Mouse (Mus musculus) testis, adult 2 months (tissue): ENCODE measurements at regions not wholly inside any gene's neighbourhood (a gene's known extent, or its start where the extent isn't known, plus 50 kb on each side); places are given as distances from the start of the nearest gene placed in this dataset.

Source experiments
- H3K27ac ChIP-seq: fragments of 200-500 bp; 2 replicates; pipeline ENCODE4 v1.5.1; 2012; ENCODE audit warnings: low read depth, low read length; ENCODE audit not compliant: control insufficient read depth, insufficient read depth
- H3K27me3 ChIP-seq: fragments of 200-500 bp; 2 replicates; pipeline ENCODE4 v1.6.1; 2012; ENCODE audit warnings: mild to moderate bottlenecking, low read length, moderate library complexity; ENCODE audit not compliant: control insufficient read depth, insufficient read depth
- H3K36me3 ChIP-seq: fragments of 200-500 bp; 2 replicates; pipeline ENCODE4 v1.6.1; 2012; ENCODE audit warnings: mild to moderate bottlenecking, low read length; ENCODE audit not compliant: control insufficient read depth, insufficient read depth
- H3K4me1 ChIP-seq: fragments of 200-500 bp; 2 replicates; pipeline ENCODE4 v1.6.1; 2012; ENCODE audit warnings: low read length; ENCODE audit not compliant: control insufficient read depth, insufficient read depth
- H3K4me3 ChIP-seq: fragments of 200-500 bp; 2 replicates; pipeline ENCODE4 v1.5.1; 2012; ENCODE audit warnings: low read depth, mild to moderate bottlenecking, low read length, moderate library complexity, mixed read lengths; ENCODE audit not compliant: control insufficient read depth
- CTCF ChIP-seq: fragments of 200-500 bp; IDR thresholded peaks from 2 replicates; pipeline ENCODE4 v1.5.1; 2012; ENCODE audit warnings: low read depth, mild to moderate bottlenecking, inconsistent platforms, low read length, moderate library complexity; ENCODE audit not compliant: control insufficient read depth, insufficient read depth, insufficient replicate concordance
- POLR2A ChIP-seq: fragments of 200-500 bp; IDR thresholded peaks from 2 replicates; pipeline ENCODE4 v1.6.1; 2012; ENCODE audit warnings: low read depth, mild to moderate bottlenecking, inconsistent platforms, low read length, moderate library complexity; ENCODE audit not compliant: control insufficient read depth

DNA sequence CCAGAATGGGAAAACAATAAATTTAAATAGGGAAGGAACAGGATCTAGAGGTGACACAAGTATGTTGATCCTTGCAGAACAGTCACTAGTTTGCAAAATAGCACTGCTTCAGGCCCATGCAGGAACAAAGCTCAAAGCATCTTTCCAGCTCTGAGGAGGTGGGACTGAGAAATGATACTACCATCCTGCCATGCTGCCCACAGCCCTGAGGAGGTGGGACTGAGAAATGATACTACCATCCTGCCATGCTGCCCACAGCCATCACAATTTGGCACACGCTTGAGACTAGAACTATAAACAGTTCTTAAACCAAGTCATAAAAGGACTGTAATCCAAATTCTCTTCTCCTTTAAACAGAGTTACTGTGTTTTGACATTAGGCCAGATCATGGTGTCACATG lies 174.5 kb upstream of the Lrig1 start:
- TF ChIP-seq CTCF = no peak
- TF ChIP-seq POLR2A = no peak
- Histone ChIP-seq H3K4me1 (no peaks in the 10 kb centered on the region), H3K27ac (no peak overlapping the region), H3K27me3 (no peaks in the 10 kb centered on the region), H3K36me3 (no peaks in the 10 kb centered on the region), H3K4me3 (no peak overlapping the region)

DNA sequence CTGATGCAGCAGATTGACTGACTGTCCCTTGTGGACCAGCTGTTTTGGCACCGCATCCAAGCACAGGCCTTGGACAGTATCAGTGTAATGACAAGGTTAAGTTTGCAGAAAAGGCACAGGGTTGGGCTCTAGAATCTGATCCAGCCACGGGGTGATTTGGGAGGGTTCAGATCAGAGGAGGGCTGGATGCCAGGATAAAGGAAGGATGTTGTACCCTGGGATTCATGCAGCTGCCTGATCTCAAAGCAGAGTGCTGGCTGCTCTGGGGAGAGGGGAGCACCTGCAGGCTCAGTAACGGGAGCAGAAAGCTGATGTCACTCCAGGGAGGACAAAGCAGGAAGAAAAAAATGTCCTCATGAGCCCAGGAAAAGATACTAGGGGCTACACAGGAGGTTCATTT lies 168.0 kb upstream of the Lrig1 start:
- H3K27ac ChIP-seq = no peak overlapping the region
- no peaks in the 10 kb centered on the region for H3K36me3 ChIP-seq
- no peak for TF ChIP-seq CTCF
- no peak for TF ChIP-seq POLR2A
- H3K27me3 ChIP-seq = no peaks in the 10 kb centered on the region
- H3K4me1 ChIP-seq = no peaks in the 10 kb centered on the region
- no peak overlapping the region for H3K4me3 ChIP-seq

DNA sequence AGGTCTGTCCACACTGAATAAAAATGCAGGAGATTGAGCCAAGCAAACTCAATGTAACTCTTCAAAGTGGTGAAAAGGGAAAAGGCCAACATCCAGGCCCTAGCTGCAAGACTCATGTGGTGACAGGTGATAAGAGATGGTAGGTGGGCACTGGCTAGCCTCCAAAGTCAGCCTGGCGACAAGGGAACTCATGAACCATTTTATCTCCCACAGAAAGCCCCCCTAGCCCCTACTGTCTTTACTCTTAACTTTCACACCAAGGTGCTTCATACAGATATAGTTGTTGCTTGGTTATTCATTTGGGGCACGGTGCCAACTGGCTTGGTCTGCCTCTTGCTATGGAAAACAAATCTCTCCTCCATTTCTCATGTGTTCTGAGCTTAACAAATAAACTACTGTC lies 165.5 kb upstream of the Lrig1 start:
- TF ChIP-seq CTCF (no peak), POLR2A (no peak)
- Histone ChIP-seq H3K27ac (no peak overlapping the region), H3K4me3 (no peak overlapping the region), H3K4me1 (no peaks in the 10 kb centered on the region), H3K36me3 (no peaks in the 10 kb centered on the region), H3K27me3 (no peaks in the 10 kb centered on the region)

DNA sequence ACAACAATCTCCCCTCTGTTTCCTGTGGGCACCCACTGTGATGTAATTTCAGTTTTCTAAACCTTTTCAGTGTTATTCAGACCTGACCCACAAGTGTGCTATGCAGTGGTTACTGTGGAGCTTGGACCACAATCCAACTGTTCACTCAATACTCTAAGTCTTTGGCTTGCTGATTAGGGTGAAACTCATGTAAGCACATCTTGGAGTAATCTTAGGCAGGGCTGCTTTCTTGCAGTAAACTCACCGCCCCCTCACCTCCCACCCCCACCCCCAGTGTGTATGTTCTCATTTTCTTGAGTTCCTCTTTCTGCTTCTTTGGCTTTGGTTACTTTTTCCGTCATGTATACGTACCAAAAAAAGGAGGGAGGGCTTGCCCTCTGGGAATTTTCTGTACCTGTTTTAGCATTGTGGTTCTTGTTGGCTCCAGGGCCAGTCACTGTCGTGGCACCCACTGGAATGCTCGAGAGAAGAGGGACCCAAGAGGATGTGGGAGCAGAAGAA lies 158.2 kb upstream of the Lrig1 start:
- TF ChIP-seq POLR2A = no peak
- Histone ChIP-seq H3K4me1 (no peaks in the 10 kb centered on the region), H3K36me3 (no peaks in the 10 kb centered on the region), H3K4me3 (no peak overlapping the region), H3K27ac (no peak overlapping the region), H3K27me3 (no peaks in the 10 kb centered on the region)

DNA sequence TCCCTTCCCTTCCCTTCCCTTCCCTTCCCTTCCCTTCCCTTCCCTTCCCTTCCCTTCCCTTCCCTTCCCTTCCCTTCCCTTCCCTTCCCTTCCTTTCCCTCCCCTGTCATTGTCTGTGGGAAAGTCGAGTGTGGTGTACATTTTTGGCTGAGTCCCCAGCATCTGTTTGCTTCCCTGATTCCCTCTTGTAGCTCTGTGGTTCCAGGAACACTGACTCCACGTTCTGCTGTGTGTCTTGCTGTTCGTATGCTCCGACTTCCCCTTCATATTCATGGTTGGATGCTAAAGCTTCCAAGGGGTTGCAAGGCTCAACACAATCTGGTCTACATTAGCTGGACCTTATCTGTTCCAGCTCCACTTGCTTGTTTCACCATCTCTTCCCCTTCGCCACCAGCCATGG lies 150.2 kb upstream of the Lrig1 start:
- Histone ChIP-seq H3K27ac (no peak overlapping the region), H3K4me3 (no peak overlapping the region), H3K4me1 (no peaks in the 10 kb centered on the region), H3K27me3 (no peaks in the 10 kb centered on the region), H3K36me3 (no peaks in the 10 kb centered on the region)
- no peak for TF ChIP-seq POLR2A
- no peak for TF ChIP-seq CTCF

DNA sequence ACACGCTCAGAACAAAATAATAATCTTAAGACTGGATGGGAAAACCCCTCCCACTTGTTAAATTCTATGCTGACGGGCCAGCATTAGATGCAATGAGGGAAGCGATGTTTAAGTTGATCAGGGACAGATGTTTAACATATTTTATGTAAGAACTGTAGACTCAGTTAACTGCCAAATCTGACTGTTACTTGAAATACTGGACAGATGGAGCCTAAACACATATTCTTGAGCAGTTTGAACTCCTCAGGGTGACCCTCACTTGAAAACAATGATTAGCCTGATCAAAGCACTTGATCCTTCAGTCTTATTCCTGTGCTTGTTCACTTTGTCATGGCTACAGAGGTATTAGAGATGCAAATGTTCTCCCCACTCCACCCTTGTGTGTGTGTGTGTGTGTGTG lies 149.6 kb upstream of the Lrig1 start:
- H3K36me3 ChIP-seq = no peaks in the 10 kb centered on the region
- H3K27ac ChIP-seq = no peak overlapping the region
- no peaks in the 10 kb centered on the region for H3K27me3 ChIP-seq
- H3K4me3 ChIP-seq = no peak overlapping the region
- H3K4me1 ChIP-seq = no peaks in the 10 kb centered on the region
- TF ChIP-seq CTCF (no peak), POLR2A (no peak)

DNA sequence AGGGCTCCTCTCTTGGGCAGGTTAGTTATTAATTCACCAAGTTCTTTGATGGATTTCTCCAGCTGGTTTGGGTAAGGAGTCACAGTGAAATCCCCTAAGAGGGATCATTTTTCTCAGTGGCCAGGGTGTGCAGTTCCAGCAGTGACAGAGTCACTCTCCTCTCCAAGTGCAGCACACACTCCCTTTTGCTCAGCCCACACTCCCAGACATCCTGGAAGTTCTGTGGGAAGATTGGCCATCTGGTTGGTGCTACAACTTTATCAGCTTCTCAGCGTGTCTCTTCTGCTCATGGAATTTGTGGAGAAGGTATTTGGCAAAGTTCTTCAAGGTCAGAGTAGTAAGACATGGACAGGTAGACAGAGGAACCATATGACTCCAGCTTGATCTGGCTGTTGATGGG lies 148.5 kb upstream of the Lrig1 start:
- Histone ChIP-seq H3K4me1 (no peaks in the 10 kb centered on the region), H3K27me3 (no peaks in the 10 kb centered on the region), H3K36me3 (no peaks in the 10 kb centered on the region), H3K4me3 (no peak overlapping the region), H3K27ac (no peak overlapping the region)
- TF ChIP-seq CTCF (no peak), POLR2A (no peak)

DNA sequence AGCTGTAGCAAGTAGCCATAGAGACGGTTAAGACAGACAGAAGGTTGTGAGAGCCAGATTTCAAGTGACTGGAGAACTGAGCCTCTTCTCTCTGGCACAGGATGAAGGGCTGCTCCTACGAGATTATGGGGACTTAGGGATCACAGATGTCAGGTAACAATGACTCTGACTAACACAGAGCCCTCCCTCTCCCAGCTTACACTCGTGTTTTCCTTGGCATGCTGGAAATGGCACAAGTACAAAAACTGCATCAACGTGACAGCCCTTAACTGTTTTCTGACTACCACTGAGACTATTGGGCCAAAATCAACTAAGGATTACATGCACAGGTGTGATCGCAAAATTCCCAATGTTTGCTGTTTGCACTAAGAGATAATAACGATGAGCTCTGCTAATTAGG lies 145.9 kb upstream of the Lrig1 start:
- Histone ChIP-seq H3K27ac (no peak overlapping the region), H3K4me1 (no peaks in the 10 kb centered on the region), H3K27me3 (no peaks in the 10 kb centered on the region), H3K36me3 (no peaks in the 10 kb centered on the region), H3K4me3 (no peak overlapping the region)
- TF ChIP-seq CTCF = no peak
- TF ChIP-seq POLR2A = no peak
